Mouse (Mus musculus) cerebellum, adult 9-11 months (tissue): ENCODE measurements around the gene Klk7.

ENCODE experiments used
- DNase-seq: peaks from one replicate; pipeline ENCODE4 v3.0.0; 2022

Gene Klk7

GRCm38 (mm10) chr7:43810994-43811393 lies at the start of gene Klk7:
Gene Klk7, plus strand, starts transcription at chr7:43811294.
- DNase-seq = no peak

GRCm38 (mm10) chr7:43766484-43766883 lies 44.6 kb upstream of the Klk7 start:
- DNase-seq = no peak

- DNase-seq = no peak
Observed at GRCm38 (mm10) chr7:43768597-43768996, 42.5 kb upstream of the Klk7 start, which contains the start of gene Klk12. Gene Klk12, plus strand, starts transcription at chr7:43768897.

GRCm38 (mm10) chr7:43769636-43770035 lies 41.5 kb upstream of the Klk7 start:
- no peak for DNase-seq

- no peak for DNase-seq
Observed at GRCm38 (mm10) chr7:43770701-43771100, 40.4 kb upstream of the Klk7 start.

GRCm38 (mm10) chr7:43771916-43772315 lies 39.2 kb upstream of the Klk7 start:
- no peak for DNase-seq

GRCm38 (mm10) chr7:43772901-43773300 lies 38.2 kb upstream of the Klk7 start:
- DNase-seq = no peak

- no peak for DNase-seq
Observed at GRCm38 (mm10) chr7:43774364-43774763, 36.7 kb upstream of the Klk7 start, which contains the start of gene Klk11. Gene Klk11, plus strand, starts transcription at chr7:43774604.

GRCm38 (mm10) chr7:43774802-43775201 lies 36.3 kb upstream of the Klk7 start:
- no peak for DNase-seq

GRCm38 (mm10) chr7:43775311-43776057 lies 35.6 kb upstream of the Klk7 start:
- no peak for DNase-seq

- no peak for DNase-seq
Observed at GRCm38 (mm10) chr7:43776506-43776905, 34.6 kb upstream of the Klk7 start.

GRCm38 (mm10) chr7:43777423-43777822 lies 33.7 kb upstream of the Klk7 start:
- no peak for DNase-seq

- no peak for DNase-seq
Observed at GRCm38 (mm10) chr7:43778176-43778970, 32.7 kb upstream of the Klk7 start.

GRCm38 (mm10) chr7:43780241-43780640 lies 30.9 kb upstream of the Klk7 start:
- no peak for DNase-seq

GRCm38 (mm10) chr7:43780746-43781145 lies 30.3 kb upstream of the Klk7 start, which contains the start of gene Klk10:
Gene Klk10, plus strand, starts transcription at chr7:43781035.
- DNase-seq = no peak

- no peak for DNase-seq
Observed at GRCm38 (mm10) chr7:43781541-43781940, 29.6 kb upstream of the Klk7 start.

- DNase-seq = peak; percentile 16
Observed at GRCm38 (mm10) chr7:43782275-43783265, 28.5 kb upstream of the Klk7 start.

- DNase-seq = no peak
Observed at GRCm38 (mm10) chr7:43785286-43785685, 25.8 kb upstream of the Klk7 start.

- no peak for DNase-seq
Observed at GRCm38 (mm10) chr7:43788096-43788495, 23.0 kb upstream of the Klk7 start.

- DNase-seq = no peak
Observed at GRCm38 (mm10) chr7:43789295-43789694, 21.8 kb upstream of the Klk7 start.

GRCm38 (mm10) chr7:43791591-43791990 lies 19.5 kb upstream of the Klk7 start, which contains the start of gene Klk9:
Gene Klk9, plus strand, starts transcription at chr7:43791891.
- DNase-seq = no peak

GRCm38 (mm10) chr7:43796355-43796754 lies 14.7 kb upstream of the Klk7 start:
- no peak for DNase-seq

GRCm38 (mm10) chr7:43797333-43797769 lies 13.7 kb upstream of the Klk7 start, which contains the start of gene Klk8:
Gene Klk8, plus strand, starts transcription at chr7:43797577.
- no peak for DNase-seq
